Mouse (Mus musculus): ENCODE data around the gene Cited4.

GRCm38 (mm10) chr4:120687282-120687681 lies 20.9 kb downstream of the Cited4 start:
- TF ChIP-seq POLR2A (IDR thresholded peaks at IDR 0.05; ENCODE audit: low read depth, low read length), result no peak
- no peak for TF ChIP-seq CTCF (IDR thresholded peaks at IDR 0.05; ENCODE audit: borderline replicate concordance, insufficient read depth, low read length)

Measured in embryonic fibroblast, embryonic 13.5 days (primary cell).